Mouse (Mus musculus) ES-Bruce4 (cell line): Measurements from ENCODE around the gene Clnk.

Experiments used
- CTCF ChIP-seq: IDR thresholded peaks from one replicate; pipeline ENCODE4 v1.8.1; 2011; ENCODE audit warnings: low read depth, low read length
- EP300 ChIP-seq: IDR thresholded peaks from 2 replicates; pipeline ENCODE4 v1.6.1; 2011; ENCODE audit warnings: low read depth, low read length; ENCODE audit not compliant: insufficient read depth
- POLR2A ChIP-seq: IDR thresholded peaks from one replicate; pipeline ENCODE4 v1.8.1; 2011; ENCODE audit warnings: low read length; ENCODE audit not compliant: insufficient read depth

- TF ChIP-seq CTCF: no peak
- no peak for TF ChIP-seq POLR2A
- TF ChIP-seq EP300: no peak
These were observed 64.2 kb downstream of the Clnk start for GRCm38 (mm10) chr5:38812386-38812785.
